Mouse (Mus musculus): ENCODE results near the gene Lrrc4. TPM values are rescaled to one million over a fixed set of nuclear protein-coding genes. Genes with fewer than 3 reads are reported as not detected.

Gene Lrrc4
- polyA plus RNA-seq, 1 experiment, result 51.6 TPM

DNA sequence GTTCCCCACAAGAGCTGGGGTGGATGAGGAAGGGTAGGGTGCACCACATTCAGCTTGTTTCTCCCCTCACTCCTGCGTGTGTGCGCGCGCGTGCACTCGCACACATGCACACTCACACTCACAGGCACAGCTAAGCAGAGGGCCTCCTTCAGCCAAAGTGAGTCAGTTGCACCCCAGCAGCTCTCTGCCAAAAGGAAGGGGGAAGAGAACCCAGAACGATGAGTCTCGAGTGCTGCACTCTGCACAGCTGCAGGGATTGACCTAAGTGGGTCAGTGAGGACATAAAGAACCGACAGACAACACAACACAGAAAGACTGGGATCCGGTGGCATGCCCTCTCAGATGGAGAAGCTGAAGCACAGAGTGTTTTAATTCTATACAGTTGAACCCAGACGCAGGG lies 42.5 kb upstream of the Lrrc4 start:
- WGBS, result 89% methylated on average over 11 of the region's 11 CpGs
- TF ChIP-seq POLR2A (IDR thresholded peaks at IDR 0.05; ENCODE audit: borderline replicate concordance, insufficient read depth, low read length), result no peak
- TF ChIP-seq CTCF (IDR thresholded peaks at IDR 0.05; ENCODE audit: borderline replicate concordance, insufficient read depth, low read depth, low read length), result no peak
- H3K4me3 ChIP-seq (replicated peaks; ENCODE audit: insufficient read depth, low read depth, low read length), result no peak overlapping the region

DNA sequence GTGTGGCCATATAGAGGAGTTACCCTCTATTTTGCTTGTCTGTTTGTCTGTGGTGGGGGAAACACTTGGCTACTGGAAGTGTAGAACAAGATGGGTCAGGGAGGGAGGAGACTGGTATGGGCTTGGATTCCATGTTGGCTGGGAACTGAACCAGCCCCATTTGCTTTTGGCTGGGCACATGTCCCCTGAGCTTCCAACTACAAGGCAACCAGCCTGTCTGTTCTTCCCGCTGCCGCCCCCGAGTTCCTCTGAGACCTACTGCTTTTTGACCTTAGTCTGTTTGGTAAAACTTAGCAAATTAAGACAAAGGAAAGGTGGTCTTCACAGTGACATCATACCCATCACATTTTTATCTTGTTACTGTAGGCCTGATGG lies 40.9 kb upstream of the Lrrc4 start:
- peaks cover 15% of the 10 kb centered on the region for H3K4me1 ChIP-seq (ENCODE audit: control insufficient read depth, insufficient read depth, low read length)
- 41% methylated on average over 3 of the region's 3 CpGs for WGBS
- no peak for DNase-seq

More for the DNA sequence above, 42.5 kb upstream of the Lrrc4 start:
- Histone ChIP-seq H3K27ac (ENCODE audit: insufficient read depth, low read length) (no peak overlapping the region), H3K4me1 (ENCODE audit: control insufficient read depth, insufficient read depth, low read length) (peaks cover 22% of the 10 kb centered on the region), H3K27me3 (ENCODE audit: control insufficient read depth, insufficient read depth, low read length) (no peaks in the 10 kb centered on the region)
- DNase-seq, result no peak

DNA sequence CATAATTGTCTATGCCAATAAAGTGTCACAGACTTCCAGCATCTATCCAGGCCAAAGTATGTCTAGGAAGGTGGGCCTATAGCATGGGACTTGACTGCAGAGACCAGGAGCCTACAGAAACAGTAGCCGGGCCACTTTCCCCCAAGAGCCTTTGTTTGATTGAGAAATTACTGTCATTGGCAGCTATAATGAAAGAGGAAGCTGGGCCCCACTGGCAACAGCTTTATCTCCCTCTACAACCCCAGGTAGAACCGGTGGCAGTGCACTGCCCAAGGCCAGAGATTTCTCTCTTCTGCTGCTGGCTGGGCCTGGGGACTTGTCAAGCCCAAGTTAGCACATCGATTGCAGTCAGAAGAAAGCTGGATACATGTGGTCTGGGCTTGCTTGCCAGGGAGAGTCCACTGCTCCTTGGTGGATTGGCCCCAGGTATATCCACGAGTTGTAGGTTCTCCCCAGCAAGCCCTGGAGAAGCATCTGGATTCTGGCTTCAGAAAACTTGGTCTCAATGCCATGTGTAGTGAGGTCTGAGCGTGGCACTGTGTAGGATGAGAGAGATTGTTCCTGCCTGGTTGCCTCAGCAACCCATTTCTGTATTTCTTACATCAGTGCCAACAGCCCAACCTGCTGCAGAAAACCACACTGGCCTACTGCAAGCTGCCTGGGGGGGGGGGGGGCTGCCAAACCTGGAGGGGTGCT lies 40.3 kb upstream of the Lrrc4 start:
- no peak for DNase-seq
- 68% methylated on average over 5 of the region's 5 CpGs for WGBS
- no peak overlapping the region for H3K4me3 ChIP-seq (replicated peaks; ENCODE audit: insufficient read depth, low read depth, low read length)
- H3K27ac ChIP-seq (ENCODE audit: insufficient read depth, low read length), result 0 out of 2 replicates have a peak overlapping the region, but pooled peaks have one; percentile 32
- TF ChIP-seq CTCF (IDR thresholded peaks at IDR 0.05; ENCODE audit: borderline replicate concordance, insufficient read depth, low read depth, low read length), result no peak
- TF ChIP-seq POLR2A (IDR thresholded peaks at IDR 0.05; ENCODE audit: borderline replicate concordance, insufficient read depth, low read length), result no peak
- peaks cover 15% of the 10 kb centered on the region for H3K4me1 ChIP-seq (ENCODE audit: control insufficient read depth, insufficient read depth, low read length)
- no peaks in the 10 kb centered on the region for H3K27me3 ChIP-seq (ENCODE audit: control insufficient read depth, insufficient read depth, low read length)

More for the DNA sequence above, 40.9 kb upstream of the Lrrc4 start:
- H3K27ac ChIP-seq (ENCODE audit: insufficient read depth, low read length), result no peak overlapping the region
- TF ChIP-seq POLR2A (IDR thresholded peaks at IDR 0.05; ENCODE audit: borderline replicate concordance, insufficient read depth, low read length) (no peak), CTCF (IDR thresholded peaks at IDR 0.05; ENCODE audit: borderline replicate concordance, insufficient read depth, low read depth, low read length) (no peak)
- no peaks in the 10 kb centered on the region for H3K27me3 ChIP-seq (ENCODE audit: control insufficient read depth, insufficient read depth, low read length)
- no peak overlapping the region for H3K4me3 ChIP-seq (replicated peaks; ENCODE audit: insufficient read depth, low read depth, low read length)

DNA sequence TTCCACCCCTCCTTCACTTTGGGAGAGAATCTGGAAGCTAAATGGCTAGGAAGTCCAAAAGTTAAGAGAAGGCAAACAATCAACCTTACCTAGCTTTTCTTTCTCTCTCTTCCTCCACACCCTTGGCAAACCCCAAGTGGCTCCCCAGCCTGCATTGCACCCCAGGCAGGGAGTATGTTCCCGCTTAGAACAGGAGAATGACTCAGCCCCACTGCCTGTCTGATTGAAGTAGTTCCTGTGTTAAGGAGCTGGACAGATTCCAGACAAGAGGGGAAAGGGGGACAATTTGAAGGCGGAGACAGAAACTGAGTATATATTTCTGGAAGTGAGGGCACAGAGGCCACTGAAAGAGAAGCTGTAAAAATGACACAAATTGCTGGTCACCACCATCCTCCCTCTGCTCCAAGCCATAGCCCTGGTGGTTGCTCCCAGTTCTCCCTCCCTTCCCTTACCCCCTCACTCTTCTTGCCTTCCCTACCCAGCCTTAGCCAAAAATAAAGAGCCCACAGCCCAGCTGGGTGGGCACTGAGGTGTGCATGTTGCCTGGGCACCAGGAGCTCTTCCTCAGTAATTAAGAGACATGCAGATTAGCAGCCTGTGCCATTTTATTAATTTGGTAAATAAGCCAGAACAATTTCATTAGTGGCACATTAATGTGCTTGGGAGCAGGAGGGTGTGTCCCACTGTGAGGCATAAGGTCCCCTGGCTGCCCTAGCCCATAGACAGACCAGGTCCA lies 36.1 kb upstream of the Lrrc4 start:
- Histone ChIP-seq H3K4me3 (replicated peaks; ENCODE audit: insufficient read depth, low read depth, low read length) (no peak overlapping the region), H3K27me3 (ENCODE audit: control insufficient read depth, insufficient read depth, low read length) (no peaks in the 10 kb centered on the region), H3K27ac (ENCODE audit: insufficient read depth, low read length) (no peak overlapping the region), H3K4me1 (ENCODE audit: control insufficient read depth, insufficient read depth, low read length) (peaks cover 19% of the 10 kb centered on the region)
- TF ChIP-seq CTCF (IDR thresholded peaks at IDR 0.05; ENCODE audit: borderline replicate concordance, insufficient read depth, low read depth, low read length), result no peak
- TF ChIP-seq POLR2A (IDR thresholded peaks at IDR 0.05; ENCODE audit: borderline replicate concordance, insufficient read depth, low read length), result no peak
- WGBS, result 73% methylated on average over 2 of the region's 2 CpGs
- no peak for DNase-seq

DNA sequence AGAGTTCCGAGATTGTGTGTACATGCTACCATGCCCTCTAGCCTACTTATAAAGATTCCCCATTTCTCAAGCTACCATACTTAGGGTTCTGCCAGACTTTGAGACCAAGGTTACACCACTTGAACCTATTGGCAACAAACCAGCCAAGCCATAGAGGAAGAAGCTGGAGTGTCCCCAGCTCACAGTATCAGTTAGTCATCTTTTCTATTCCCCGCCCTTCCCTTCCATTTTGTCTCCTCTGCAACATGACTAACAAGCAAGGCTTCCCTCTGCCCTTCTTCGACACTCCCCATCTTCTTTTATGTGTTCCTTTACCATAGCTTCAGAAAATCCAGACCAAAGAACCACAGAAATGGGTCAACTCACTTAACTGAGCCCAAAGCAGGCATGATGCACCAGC lies 34.7 kb upstream of the Lrrc4 start:
- DNase-seq, result no peak
- no peaks in the 10 kb centered on the region for H3K27me3 ChIP-seq (ENCODE audit: control insufficient read depth, insufficient read depth, low read length)
- peaks cover 17% of the 10 kb centered on the region; the same call in 1 of the 2 replicates for H3K4me1 ChIP-seq (ENCODE audit: control insufficient read depth, insufficient read depth, low read length)
- TF ChIP-seq CTCF (IDR thresholded peaks at IDR 0.05; ENCODE audit: borderline replicate concordance, insufficient read depth, low read depth, low read length), result no peak
- TF ChIP-seq POLR2A (IDR thresholded peaks at IDR 0.05; ENCODE audit: borderline replicate concordance, insufficient read depth, low read length), result no peak
- H3K27ac ChIP-seq (ENCODE audit: insufficient read depth, low read length), result no peak overlapping the region
- 98% methylated on average over 3 of the region's 3 CpGs for WGBS
- no peak overlapping the region for H3K4me3 ChIP-seq (replicated peaks; ENCODE audit: insufficient read depth, low read depth, low read length)

DNA sequence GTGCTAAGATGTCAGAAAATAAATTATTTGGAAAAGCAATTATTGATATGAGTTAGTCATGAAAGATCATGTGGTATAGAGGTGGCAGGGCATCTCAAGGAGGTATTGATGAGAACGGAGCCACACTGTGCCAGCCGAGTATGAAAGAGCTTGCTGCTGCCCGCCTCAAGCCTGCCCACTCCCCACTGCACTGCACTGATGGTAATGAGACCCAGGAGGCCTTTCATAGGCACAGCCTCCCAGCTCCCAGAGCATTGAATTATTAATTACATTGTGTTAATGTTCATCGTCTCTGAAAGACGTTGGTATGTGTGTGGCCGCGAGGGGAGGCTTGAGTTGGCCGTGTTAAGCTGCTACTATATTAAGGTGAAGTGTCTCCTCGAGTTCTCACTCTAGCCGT lies 33.6 kb upstream of the Lrrc4 start:
- 70% methylated on average over 10 of the region's 10 CpGs for WGBS
- Histone ChIP-seq H3K4me1 (ENCODE audit: control insufficient read depth, insufficient read depth, low read length) (peaks cover 17% of the 10 kb centered on the region; the same call in 1 of the 2 replicates), H3K4me3 (replicated peaks; ENCODE audit: insufficient read depth, low read depth, low read length) (no peak overlapping the region), H3K27me3 (ENCODE audit: control insufficient read depth, insufficient read depth, low read length) (no peaks in the 10 kb centered on the region), H3K27ac (ENCODE audit: insufficient read depth, low read length) (no peak overlapping the region)
- no peak for DNase-seq
- TF ChIP-seq POLR2A (IDR thresholded peaks at IDR 0.05; ENCODE audit: borderline replicate concordance, insufficient read depth, low read length) (no peak), CTCF (IDR thresholded peaks at IDR 0.05; ENCODE audit: borderline replicate concordance, insufficient read depth, low read depth, low read length) (no peak)

DNA sequence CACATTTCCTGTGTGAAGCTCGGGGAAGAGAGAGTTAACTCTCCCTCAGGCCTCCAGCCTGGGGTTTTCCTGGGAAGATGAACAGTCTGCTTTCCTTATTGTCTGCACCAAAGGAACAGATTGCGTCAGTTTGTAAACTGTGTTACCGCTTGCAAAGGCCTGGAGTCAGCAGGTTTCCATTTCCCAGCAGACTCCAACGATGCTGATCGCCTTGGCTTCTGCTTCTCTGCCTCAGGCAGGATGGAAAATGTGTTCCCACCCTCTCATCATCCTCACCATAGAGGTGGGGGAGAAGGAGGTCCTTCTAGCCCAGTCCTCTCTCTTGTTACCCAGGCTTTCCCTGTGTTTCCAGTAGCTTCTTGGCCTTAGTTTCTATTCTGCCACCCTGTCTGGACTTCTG lies 33.1 kb upstream of the Lrrc4 start:
- WGBS, result 11% methylated on average over 5 of the region's 5 CpGs
- TF ChIP-seq POLR2A (IDR thresholded peaks at IDR 0.05; ENCODE audit: borderline replicate concordance, insufficient read depth, low read length) (no peak), CTCF (IDR thresholded peaks at IDR 0.05; ENCODE audit: borderline replicate concordance, insufficient read depth, low read depth, low read length) (no peak)
- Histone ChIP-seq H3K4me3 (replicated peaks; ENCODE audit: insufficient read depth, low read depth, low read length) (no peak overlapping the region), H3K4me1 (ENCODE audit: control insufficient read depth, insufficient read depth, low read length) (peaks cover 17% of the 10 kb centered on the region; the same call in 1 of the 2 replicates), H3K27me3 (ENCODE audit: control insufficient read depth, insufficient read depth, low read length) (no peaks in the 10 kb centered on the region), H3K27ac (ENCODE audit: insufficient read depth, low read length) (no peak overlapping the region)
- peak; percentile 51 to 57 for DNase-seq

DNA sequence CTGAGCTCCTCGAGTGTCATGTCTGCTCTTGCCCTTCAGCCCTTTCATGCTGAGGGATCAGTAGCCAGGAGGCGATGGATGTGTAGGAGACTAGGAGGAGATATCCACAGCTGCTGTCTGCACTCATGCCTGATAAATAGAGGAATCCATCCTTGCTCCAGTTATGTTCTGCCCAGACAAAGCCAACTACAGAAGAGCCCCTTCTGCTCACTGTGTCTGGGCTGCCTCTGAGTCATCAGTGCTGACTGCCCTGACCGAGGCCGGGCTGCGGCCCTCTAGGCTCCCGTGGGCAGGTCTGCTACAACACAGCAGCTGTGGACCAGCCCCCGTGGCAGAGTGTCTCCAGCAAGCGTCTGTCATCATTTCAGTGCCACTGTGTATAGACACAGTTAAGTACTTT lies 30.8 kb upstream of the Lrrc4 start:
- TF ChIP-seq CTCF (IDR thresholded peaks at IDR 0.05; ENCODE audit: borderline replicate concordance, insufficient read depth, low read depth, low read length) (no peak), POLR2A (IDR thresholded peaks at IDR 0.05; ENCODE audit: borderline replicate concordance, insufficient read depth, low read length) (no peak)
- Histone ChIP-seq H3K27ac (ENCODE audit: insufficient read depth, low read length) (no peak overlapping the region), H3K4me3 (replicated peaks; ENCODE audit: insufficient read depth, low read depth, low read length) (no peak overlapping the region), H3K4me1 (ENCODE audit: control insufficient read depth, insufficient read depth, low read length) (peaks cover 17% of the 10 kb centered on the region; the same call in 1 of the 2 replicates), H3K27me3 (ENCODE audit: control insufficient read depth, insufficient read depth, low read length) (no peaks in the 10 kb centered on the region)
- 54% methylated on average over 8 of the region's 8 CpGs for WGBS
- DNase-seq, result peak in 1 of 2 experiments; percentile 35

All from cerebellum, adult 2 months (tissue).